In the genomic region with DNA sequence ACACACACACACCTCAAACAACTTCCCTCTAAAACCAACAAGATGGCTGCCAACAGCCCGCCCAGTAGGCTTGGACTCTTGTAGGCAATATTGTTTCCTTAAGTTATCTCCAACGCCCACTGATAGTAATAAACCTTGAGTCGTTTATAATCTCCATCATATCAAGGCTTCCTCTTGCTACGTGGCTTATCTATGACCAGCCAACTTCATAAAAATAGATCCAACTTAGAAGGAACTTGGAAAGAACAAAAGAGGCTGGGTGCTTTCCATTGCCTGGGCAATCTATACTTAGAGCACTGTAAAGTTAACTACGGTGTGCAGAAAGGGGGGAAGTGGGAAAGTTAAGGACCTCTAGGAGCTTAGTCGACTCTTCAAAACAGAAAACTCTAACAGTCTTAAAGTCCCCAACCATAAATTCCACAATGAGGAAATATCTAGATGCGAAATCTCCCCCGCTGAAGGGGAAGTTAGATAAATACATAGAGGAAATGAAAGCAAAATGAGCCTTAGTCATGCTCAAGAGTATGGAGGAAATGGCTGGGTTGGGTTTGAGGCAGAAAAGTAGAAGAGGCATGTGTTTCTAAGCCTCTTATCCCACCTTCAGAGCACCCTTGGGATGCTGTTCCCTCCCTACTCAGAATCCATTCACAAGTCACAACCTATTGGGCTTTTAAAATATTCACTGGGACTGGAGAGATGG, we compare ENCODE assay signal across 12 mouse cellular contexts.
A peak's percentile ranks its signal among the peaks of the same experiment; 100 is the strongest.
DNase-seq lines count a peak whose midpoint lies in the region; ATAC-seq lines count a peak whose summit lies in the region.
"Had no signal": no experiment of that assay in that cellular context is flagged by ENCODE, and none has a peak within 500 bp of the region (broad histone marks: within the 10 kb centered on the region; RNA-seq: fewer than 3 reads in every experiment).

No protein-coding gene starts in this region.

- peak; percentile 85 for DNase-seq in heart, adult 11 months
- no peak for DNase-seq in heart, postnatal 36 days
- peak; percentile 46 for DNase-seq in CD4-positive, CD25-positive, alpha-beta regulatory T cell, adult 2 months (ENCODE audit: low read depth, low spot score)
- DNase-seq in layer of hippocampus, postnatal 36 days, result no peak
- no peak for DNase-seq in layer of hippocampus, adult 9-11 months
- no peak for DNase-seq in neural tube, embryonic 10.5 days (ENCODE audit: extremely low spot score, low spot score)
- DNase-seq: adrenal gland, adult 2 months; cerebellum, adult 11-12 months; kidney, adult 9 months had no signal

- ATAC-seq in granulocyte monocyte progenitor cell, adult 5-6 weeks (replicated peaks; ENCODE audit: poor library complexity, severe bottlenecking), result peak; percentile 74
- ATAC-seq in megakaryocyte progenitor cell, adult 5-6 weeks (replicated peaks; ENCODE audit: poor library complexity), result peak; percentile 56
- ATAC-seq: Patski had no signal

- intact Hi-C loops in heart, postnatal 36 days (cut with DNase I), result loop anchor here (5.0 to 10.0 kb wide), 4 partner anchors 119 to 1389 kb away; no protein-coding TSS in a partner anchor

Comparison
In these comparisons a context has a peak if more than half of its experiments do, and no peak if none do; other contexts are left out.
1. DNase-seq: peak in heart, adult 11 months (single experiment) and CD4-positive, CD25-positive, alpha-beta regulatory T cell, adult 2 months (single experiment); none in heart, postnatal 36 days (0 of 2), layer of hippocampus, postnatal 36 days (0 of 2), layer of hippocampus, adult 9-11 months (single experiment) and neural tube, embryonic 10.5 days (single experiment).